Mouse (Mus musculus) right cerebral cortex, adult 2 months (tissue): ENCODE results near the gene Psmd3.
A peak's percentile ranks its signal among the peaks of the same experiment; 100 is the strongest.
"Not testable (repeated sequence)": the region's sequence is repeated elsewhere in the genome, so short reads cannot be mapped to it uniquely, and the experiment has no call there.

ENCODE experiments used
- DNase-seq, 2 experiments: peaks; one replicate each; pipeline ENCODE4 v3.0.0; 2021 to 2022; ENCODE audit warnings: low spot score in 2 of 2

Psmd3 gene

GRCm38 (mm10) chr11:98688009-98688408 lies 5.7 kb downstream of the Psmd3 start:
- DNase-seq = no peak

- DNase-seq = no peak
Observed at GRCm38 (mm10) chr11:98693201-98693600, 10.8 kb downstream of the Psmd3 start.

- DNase-seq = no peak
Observed at GRCm38 (mm10) chr11:98693746-98694145, 11.4 kb downstream of the Psmd3 start.

- no peak for DNase-seq
Observed at GRCm38 (mm10) chr11:98694301-98694700, 11.9 kb downstream of the Psmd3 start.

GRCm38 (mm10) chr11:98695408-98695807 lies 13.1 kb downstream of the Psmd3 start:
- DNase-seq = no peak

GRCm38 (mm10) chr11:98696454-98697216 lies 14.3 kb downstream of the Psmd3 start:
- DNase-seq = no peak

- DNase-seq = no peak
Observed at GRCm38 (mm10) chr11:98697225-98697624, 14.9 kb downstream of the Psmd3 start.

- no peak for DNase-seq
Observed at GRCm38 (mm10) chr11:98698849-98699640, 16.7 kb downstream of the Psmd3 start.

- DNase-seq = peak; percentile 85 to 89
Observed at GRCm38 (mm10) chr11:98699911-98700310, 17.6 kb downstream of the Psmd3 start.

- no peak for DNase-seq
Observed at GRCm38 (mm10) chr11:98701213-98701670, 18.9 kb downstream of the Psmd3 start, which contains the start of gene Csf3. TSS of gene Csf3 (plus strand) at chr11:98701263.

- DNase-seq = no peak
Observed at GRCm38 (mm10) chr11:98702323-98702722, 20.0 kb downstream of the Psmd3 start.

GRCm38 (mm10) chr11:98705021-98705420 lies 22.7 kb downstream of the Psmd3 start:
- no peak for DNase-seq

- no peak for DNase-seq
Observed at GRCm38 (mm10) chr11:98707401-98708281, 25.3 kb downstream of the Psmd3 start.

- DNase-seq = no peak
Observed at GRCm38 (mm10) chr11:98708282-98708956, 26.1 kb downstream of the Psmd3 start.

- peak; percentile 41 to 50 for DNase-seq
Observed at GRCm38 (mm10) chr11:98709001-98709741, 26.8 kb downstream of the Psmd3 start.

GRCm38 (mm10) chr11:98710416-98711045 lies 28.2 kb downstream of the Psmd3 start:
- DNase-seq = peak; percentile 81 to 84

- no peak for DNase-seq
Observed at GRCm38 (mm10) chr11:98711046-98711434, 28.7 kb downstream of the Psmd3 start.

- not testable (repeated sequence) for DNase-seq
Observed at GRCm38 (mm10) chr11:98712009-98712408, 29.7 kb downstream of the Psmd3 start.

- no peak for DNase-seq
Observed at GRCm38 (mm10) chr11:98713703-98714102, 31.3 kb downstream of the Psmd3 start.

GRCm38 (mm10) chr11:98715946-98716345 lies 33.6 kb downstream of the Psmd3 start:
- no peak for DNase-seq
